Mouse (Mus musculus) bone marrow, adult 2 months (tissue): Measurements from ENCODE around the gene E130308A19Rik.

Experiments
- CTCF ChIP-seq: fragments of 200-500 bp; IDR thresholded peaks from 2 replicates; pipeline ENCODE4 v1.5.1; 2011; ENCODE audit warnings: low read length, control low read depth; ENCODE audit not compliant: control insufficient read depth, insufficient read depth
- POLR2A ChIP-seq: fragments of 200-500 bp; IDR thresholded peaks from 2 replicates; pipeline ENCODE4 v1.6.1; 2011; ENCODE audit warnings: low read depth, mild to moderate bottlenecking, control low read depth, low read length, borderline replicate concordance; ENCODE audit not compliant: control insufficient read depth

GRCm38 (mm10) chr4:59739321-59739720, 113.3 kb downstream of the E130308A19Rik start:
- TF ChIP-seq CTCF = peak; percentile 46
- TF ChIP-seq POLR2A = no peak
